Mouse (Mus musculus) limb, embryonic 10.5 days (tissue): Measurements from ENCODE around the gene Kxd1. TPM values are rescaled to one million over a fixed set of nuclear protein-coding genes. Genes with fewer than 3 reads are reported as not detected.

Source experiments
- DNase-seq: peaks from one replicate; pipeline ENCODE4 v3.0.0-alpha.2; 2017; ENCODE audit warnings: low spot score
- H3K27ac ChIP-seq: fragments of 300-500 bp; sonication (generic); 2 replicates; pipeline ENCODE4 v1.5.1; 2016; ENCODE audit warnings: mild to moderate bottlenecking
- H3K27me3 ChIP-seq: fragments of 300-500 bp; sonication (generic); 2 replicates; pipeline ENCODE4 v1.6.1; 2016; ENCODE audit warnings: low read depth, mild to moderate bottlenecking; ENCODE audit not compliant: poor library complexity, severe bottlenecking
- H3K36me3 ChIP-seq: fragments of 300-500 bp; sonication (generic); 2 replicates; pipeline ENCODE4 v1.6.1; 2016; ENCODE audit warnings: mild to moderate bottlenecking, moderate library complexity
- H3K4me1 ChIP-seq: fragments of 300-500 bp; sonication (generic); 2 replicates; pipeline ENCODE4 v1.6.1; 2016
- H3K4me3 ChIP-seq: fragments of 300-500 bp; sonication (generic); 2 replicates; pipeline ENCODE4 v1.5.1; 2016; ENCODE audit warnings: mild to moderate bottlenecking, moderate library complexity
- H3K9me3 ChIP-seq: fragments of 300-500 bp; sonication (generic); replicated peaks from 2 replicates; pipeline ENCODE4 v1.6.1; 2016; ENCODE audit warnings: mild to moderate bottlenecking
- whole genome bisulfite sequencing: fragments of 180-500 bp; shearing (Covaris S2); methylation state at CpG from one replicate; pipeline ENCODE4 v1.1.7; 2016; 5-methylcytosine and 5-hydroxymethylcytosine counted together
- polyA plus RNA-seq: library from polyadenylated mRNA; unstranded; fragments of >200 nt; fragmentation: Nextera tagmentation; extraction: Ambion mirVana; gene quantifications from 2 replicates; pipeline ENCODE4 v1.2.1, GENCODE M21; 2016

The Kxd1 gene
- polyA plus RNA-seq, 1 experiment from 2014 or later = 46.6 TPM

DNA sequence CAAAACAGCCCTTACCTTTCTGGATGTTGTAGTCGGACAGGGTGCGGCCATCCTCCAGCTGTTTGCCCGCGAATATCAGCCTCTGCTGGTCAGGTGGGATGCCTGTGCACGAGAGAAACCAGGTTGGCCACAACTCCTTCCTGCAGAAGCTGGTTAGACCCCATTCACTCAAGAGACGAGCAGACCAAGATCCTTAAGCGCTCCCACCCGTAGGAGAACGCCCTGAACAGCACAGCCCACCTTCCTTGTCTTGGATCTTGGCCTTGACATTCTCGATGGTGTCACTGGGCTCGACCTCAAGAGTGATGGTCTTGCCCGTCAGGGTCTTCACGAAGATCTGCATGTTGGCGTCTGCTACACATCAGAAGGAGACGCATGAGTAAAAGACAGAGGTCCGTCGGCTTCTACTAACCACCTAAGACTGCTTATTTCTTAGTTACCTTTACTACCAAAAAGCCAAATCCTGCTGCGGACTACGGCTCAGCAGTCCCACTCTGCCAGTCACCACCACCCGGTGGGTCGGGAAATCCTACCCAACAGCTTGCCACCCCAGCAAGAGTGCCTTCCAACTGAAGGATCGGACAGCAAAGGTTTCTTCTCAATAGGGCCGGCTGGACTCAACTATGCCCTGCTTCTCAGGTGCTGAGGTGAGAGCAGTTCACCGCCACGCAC is 18.3 kb downstream of the Kxd1 start:
- Histone ChIP-seq H3K27me3 (no peaks in the 10 kb centered on the region; the same call in 1 of the 2 replicates), H3K9me3 (no peaks in the 10 kb centered on the region), H3K4me3 (peak overlapping the region; percentile 98), H3K4me1 (peaks cover 30% of the 10 kb centered on the region), H3K36me3 (peaks cover 53% of the 10 kb centered on the region), H3K27ac (peak overlapping the region; percentile 97)
- no peak for DNase-seq
- 11% methylated on average over 25 of the region's 25 CpGs for WGBS

DNA sequence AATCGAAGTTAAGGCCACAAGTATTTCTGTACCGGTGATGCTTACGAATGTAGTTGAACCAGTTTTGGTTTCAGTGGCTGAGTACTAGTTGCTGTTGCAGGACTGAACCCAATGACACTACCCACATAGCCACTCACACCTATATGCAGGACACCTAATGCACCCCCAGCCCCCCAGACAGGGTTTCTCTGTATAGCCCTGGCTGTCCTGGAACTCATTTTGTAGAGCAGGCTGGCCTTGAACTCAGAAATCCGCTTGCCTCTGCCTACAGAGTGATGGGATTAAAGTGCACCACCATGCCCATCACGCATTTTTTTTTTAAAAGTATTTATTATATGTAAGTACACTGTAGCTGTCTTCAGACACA is 20.7 kb downstream of the Kxd1 start:
- H3K36me3 ChIP-seq = peaks cover 37% of the 10 kb centered on the region
- H3K27ac ChIP-seq = no peak overlapping the region
- DNase-seq = no peak
- peak overlapping the region; percentile 77 for H3K4me3 ChIP-seq
- 45% methylated on average over 5 of the region's 5 CpGs for WGBS
- peaks cover 13% of the 10 kb centered on the region for H3K27me3 ChIP-seq
- peaks cover 54% of the 10 kb centered on the region for H3K4me1 ChIP-seq
- H3K9me3 ChIP-seq = no peaks in the 10 kb centered on the region

DNA sequence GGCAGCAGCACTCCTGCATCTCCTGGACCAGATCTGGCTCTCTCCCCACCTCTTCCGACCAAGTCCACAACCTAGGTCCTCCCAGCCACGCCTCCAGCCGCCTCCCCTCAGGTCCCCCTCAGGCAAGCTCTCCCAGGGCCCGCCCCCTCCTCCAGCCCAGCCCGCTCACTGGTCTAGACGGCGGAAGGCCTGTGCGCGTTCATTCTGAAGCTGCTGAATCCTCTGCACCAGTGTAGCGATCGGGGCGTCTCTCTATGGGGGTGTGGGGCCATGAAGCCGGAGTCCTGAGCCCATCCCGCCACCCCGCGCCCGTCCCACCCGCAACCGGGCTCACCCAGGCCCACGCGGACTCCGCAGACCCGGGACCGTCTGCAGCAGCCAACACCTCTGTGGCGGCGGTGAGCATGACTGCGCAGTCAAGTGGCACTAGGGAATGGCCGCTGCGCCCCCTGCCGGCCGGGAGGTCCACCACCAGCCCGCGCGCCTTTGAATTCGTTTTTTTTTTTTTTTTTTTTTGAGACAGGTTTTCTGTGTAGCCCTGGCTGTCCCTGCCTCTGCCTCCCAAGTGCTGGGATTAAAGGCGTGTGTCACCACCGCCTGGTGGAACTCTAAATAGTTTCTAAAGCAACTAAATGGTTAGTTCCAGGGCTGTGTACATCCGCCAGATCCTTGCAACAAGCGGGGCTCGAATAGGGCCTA is 21.3 kb downstream of the Kxd1 start, which contains the start of gene Rex1bd:
TSS of gene Rex1bd (minus strand) at position 425 of the 699 bp plus-strand sequence.
- peaks cover 33% of the 10 kb centered on the region for H3K36me3 ChIP-seq
- H3K4me1 ChIP-seq = peaks cover 59% of the 10 kb centered on the region
- H3K9me3 ChIP-seq = no peaks in the 10 kb centered on the region
- H3K27me3 ChIP-seq = peaks cover 18% of the 10 kb centered on the region
- DNase-seq = peak; percentile 99
- H3K4me3 ChIP-seq = peak within 1 kb of the TSS; percentile 77
- whole genome bisulfite sequencing = 2% methylated on average over 40 of the region's 40 CpGs
- peak within 1 kb of the TSS; percentile 97 for H3K27ac ChIP-seq

DNA sequence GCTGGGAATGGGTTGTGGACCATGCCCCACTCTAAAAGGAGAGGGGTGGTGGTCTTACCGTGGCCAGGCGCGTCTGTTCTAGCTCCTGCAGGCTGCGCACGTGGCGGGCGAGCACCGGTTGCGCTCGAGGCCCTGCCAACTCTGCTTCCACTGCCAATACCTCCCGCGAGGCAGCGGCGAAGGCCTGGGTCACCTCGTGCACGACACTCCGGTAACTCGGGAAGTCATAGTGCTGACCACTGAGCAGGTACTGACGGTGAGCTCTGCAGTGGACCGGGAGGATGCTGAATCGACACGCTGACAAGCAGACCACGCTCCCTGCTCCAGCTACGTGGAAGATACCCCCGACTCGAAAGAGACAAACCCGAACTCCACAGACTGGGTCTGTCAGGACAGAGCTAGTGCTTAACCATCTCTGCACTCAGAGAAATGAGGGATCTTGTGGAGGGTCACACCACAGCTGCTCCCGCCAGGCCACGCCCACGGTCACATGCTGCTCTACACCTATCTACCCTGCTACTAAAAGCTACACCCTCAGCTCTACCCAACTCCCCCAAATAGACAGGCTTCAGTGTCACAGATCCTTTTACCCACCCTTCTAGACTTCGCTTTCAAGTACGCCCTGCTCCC is 21.9 kb downstream of the Kxd1 start:
- WGBS = 35% methylated on average over 32 of the region's 32 CpGs
- no peak for DNase-seq
- peaks cover 25% of the 10 kb centered on the region for H3K27me3 ChIP-seq

DNA sequence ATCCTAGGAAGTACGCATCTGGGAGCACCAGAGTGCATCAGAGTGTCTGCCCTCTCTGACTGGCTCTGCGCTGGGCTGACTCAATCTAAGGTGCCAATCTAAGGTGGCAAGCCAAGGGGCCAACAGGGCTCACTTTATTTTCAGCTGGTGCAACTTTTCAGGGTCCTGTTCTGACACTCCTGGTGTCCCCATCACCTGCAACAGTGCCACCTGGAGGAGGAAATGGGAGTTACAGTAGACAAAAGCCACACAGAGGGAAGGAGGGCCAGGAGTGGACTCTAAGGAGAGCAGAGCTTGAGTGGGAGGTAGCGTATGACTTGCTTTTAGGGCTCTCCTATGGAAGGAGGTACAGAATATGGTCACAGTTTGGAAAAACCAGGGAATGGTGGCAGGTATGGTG is 22.9 kb downstream of the Kxd1 start:
- 61% methylated on average over 3 of the region's 3 CpGs for WGBS
- peak; percentile 87 for DNase-seq
- Histone ChIP-seq H3K27ac (peak overlapping the region; percentile 97), H3K27me3 (peaks cover 34% of the 10 kb centered on the region), H3K4me3 (peak overlapping the region; percentile 77), H3K9me3 (no peaks in the 10 kb centered on the region), H3K4me1 (peaks cover 76% of the 10 kb centered on the region), H3K36me3 (peaks cover 40% of the 10 kb centered on the region)

More for the DNA sequence above, 21.9 kb downstream of the Kxd1 start:
- H3K27ac ChIP-seq = peak overlapping the region; percentile 97
- peaks cover 33% of the 10 kb centered on the region for H3K36me3 ChIP-seq
- no peaks in the 10 kb centered on the region for H3K9me3 ChIP-seq
- H3K4me1 ChIP-seq = peaks cover 66% of the 10 kb centered on the region
- H3K4me3 ChIP-seq = peak overlapping the region; percentile 77

DNA sequence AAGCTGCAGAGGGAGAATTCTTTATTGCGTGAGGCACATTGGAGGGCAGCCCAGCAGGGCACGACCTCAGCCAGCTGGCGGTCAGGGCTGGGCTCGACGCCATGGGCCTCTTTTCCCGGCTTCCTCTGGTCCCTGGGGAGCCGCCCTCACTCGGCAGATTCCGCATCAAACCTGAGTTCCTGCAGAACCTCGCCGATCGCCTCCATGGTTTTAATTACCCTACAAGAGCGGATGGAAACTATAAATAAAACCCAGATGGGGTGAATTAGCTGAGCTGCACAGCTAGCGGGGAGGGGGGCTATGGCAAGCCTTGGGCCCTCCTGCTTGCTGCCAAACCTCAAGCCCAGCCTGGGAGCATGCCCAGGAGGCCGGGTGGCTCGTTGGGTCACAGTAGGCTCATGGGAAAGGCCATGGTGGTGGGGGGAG is 23.5 kb downstream of the Kxd1 start:
- 20% methylated on average over 16 of the region's 16 CpGs for WGBS
- peaks cover 80% of the 10 kb centered on the region for H3K4me1 ChIP-seq
- peaks cover 44% of the 10 kb centered on the region for H3K36me3 ChIP-seq
- H3K4me3 ChIP-seq = peak overlapping the region; percentile 33
- peak; percentile 84 for DNase-seq
- H3K9me3 ChIP-seq = no peaks in the 10 kb centered on the region
- peak overlapping the region; percentile 82 for H3K27ac ChIP-seq
- peaks cover 40% of the 10 kb centered on the region for H3K27me3 ChIP-seq

DNA sequence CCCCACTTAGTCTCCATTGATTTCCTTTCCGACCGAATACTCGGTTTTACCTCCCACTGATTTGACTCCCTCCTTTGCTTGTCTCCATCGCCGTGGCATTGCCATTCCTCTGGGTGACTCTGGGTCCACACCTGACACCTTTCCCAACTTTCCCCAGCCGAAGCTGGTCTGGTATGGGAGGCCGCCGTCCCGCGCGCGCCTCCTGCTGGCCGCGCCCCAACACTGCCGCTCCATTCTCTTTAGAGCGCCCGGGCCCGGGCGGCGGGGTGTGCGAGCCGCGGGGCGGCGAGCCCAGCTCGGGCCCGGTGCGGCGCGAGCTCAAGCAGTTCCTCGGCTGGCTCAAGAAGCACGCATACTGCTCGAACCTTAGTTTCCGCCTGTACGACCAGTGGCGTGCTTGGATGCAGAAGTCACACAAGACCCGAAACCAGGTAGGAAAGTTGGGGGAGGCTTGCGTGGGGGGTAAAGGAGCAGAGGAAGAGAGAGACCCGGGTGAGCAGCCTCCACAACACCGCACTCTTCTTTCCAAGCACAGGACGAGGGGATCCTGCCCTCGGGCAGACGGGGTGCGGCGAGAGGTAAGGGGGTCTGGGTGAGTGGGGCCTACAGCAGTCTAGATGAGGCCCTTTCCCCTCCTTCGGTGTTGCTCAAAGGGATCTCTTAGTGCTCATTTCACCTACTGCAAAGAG is 24.6 kb downstream of the Kxd1 start:
- H3K27ac ChIP-seq = peak overlapping the region; percentile 82

DNA sequence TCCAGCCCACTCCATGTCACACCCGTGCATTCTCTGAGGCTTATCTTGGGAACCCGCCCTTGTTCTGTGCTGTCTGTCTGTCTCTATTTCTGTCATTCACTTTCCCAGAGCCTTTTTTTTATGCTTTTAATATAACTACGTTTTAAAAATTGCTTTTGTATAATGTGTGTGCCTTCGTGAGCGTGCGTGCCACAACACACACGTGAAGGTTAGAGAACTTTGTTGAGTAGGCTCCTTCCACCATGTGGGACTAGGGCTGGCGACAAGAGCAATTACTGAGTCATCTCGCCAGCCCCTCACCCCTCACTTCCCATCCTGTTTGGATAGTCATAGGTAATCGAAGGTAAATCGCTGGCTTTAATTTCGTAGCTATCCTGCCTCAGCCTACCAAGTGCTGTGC is 25.2 kb downstream of the Kxd1 start:
- Histone ChIP-seq H3K4me1 (peaks cover 80% of the 10 kb centered on the region), H3K4me3 (peak overlapping the region; percentile 36), H3K27ac (peak overlapping the region; percentile 72), H3K27me3 (peaks cover 57% of the 10 kb centered on the region), H3K9me3 (no peaks in the 10 kb centered on the region), H3K36me3 (peaks cover 37% of the 10 kb centered on the region)
- no peak for DNase-seq
- 27% methylated on average over 12 of the region's 12 CpGs for WGBS

More for the DNA sequence above, 24.6 kb downstream of the Kxd1 start:
- DNase-seq = peak; percentile 84
- H3K4me1 ChIP-seq = peaks cover 80% of the 10 kb centered on the region
- H3K4me3 ChIP-seq = peak overlapping the region; percentile 33
- H3K27me3 ChIP-seq = peaks cover 51% of the 10 kb centered on the region
- WGBS = 12% methylated on average over 46 of the region's 46 CpGs
- peaks cover 43% of the 10 kb centered on the region for H3K36me3 ChIP-seq
- no peaks in the 10 kb centered on the region for H3K9me3 ChIP-seq

DNA sequence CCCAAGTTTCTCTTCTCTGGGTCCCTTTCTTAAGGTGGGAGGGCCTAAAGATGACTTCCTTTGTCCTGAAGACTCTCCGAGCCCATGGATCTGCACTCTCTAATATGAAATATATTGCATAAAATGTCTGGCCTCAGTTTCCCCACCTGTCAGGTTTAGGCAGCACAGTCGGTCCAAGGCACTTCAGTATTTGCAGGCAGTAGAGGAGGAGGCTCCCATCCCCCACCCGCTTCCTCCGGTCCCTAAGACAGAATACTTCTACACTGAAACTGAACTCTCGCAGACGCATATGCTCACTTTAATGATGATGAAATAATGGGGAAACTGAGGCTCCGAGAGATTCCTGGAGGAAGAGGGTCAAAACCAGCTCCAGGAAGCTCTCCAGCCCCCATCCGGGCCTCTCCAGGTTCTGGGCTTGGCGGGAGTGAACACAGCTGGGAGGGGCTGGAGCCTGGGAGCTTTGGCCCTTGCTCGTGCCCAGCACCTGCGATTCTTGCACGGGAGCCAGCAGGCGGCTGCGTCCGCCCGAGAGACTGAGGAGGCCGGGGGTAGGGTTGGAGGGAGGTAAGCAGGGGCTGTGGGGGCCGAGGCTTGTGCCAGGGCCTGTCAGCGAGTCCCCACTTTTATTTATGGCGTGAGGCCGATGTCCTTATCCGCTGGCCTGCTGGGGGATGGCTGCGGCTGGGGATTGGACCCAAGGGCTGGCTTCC is 25.8 kb downstream of the Kxd1 start:
- WGBS = 10% methylated on average over 23 of the region's 23 CpGs
- H3K4me3 ChIP-seq = peak overlapping the region; percentile 36
- no peaks in the 10 kb centered on the region for H3K9me3 ChIP-seq
- H3K27me3 ChIP-seq = peaks cover 63% of the 10 kb centered on the region
- H3K27ac ChIP-seq = peak overlapping the region; percentile 72
- H3K4me1 ChIP-seq = peaks cover 81% of the 10 kb centered on the region
- DNase-seq = peak; percentile 64
- H3K36me3 ChIP-seq = peaks cover 32% of the 10 kb centered on the region

DNA sequence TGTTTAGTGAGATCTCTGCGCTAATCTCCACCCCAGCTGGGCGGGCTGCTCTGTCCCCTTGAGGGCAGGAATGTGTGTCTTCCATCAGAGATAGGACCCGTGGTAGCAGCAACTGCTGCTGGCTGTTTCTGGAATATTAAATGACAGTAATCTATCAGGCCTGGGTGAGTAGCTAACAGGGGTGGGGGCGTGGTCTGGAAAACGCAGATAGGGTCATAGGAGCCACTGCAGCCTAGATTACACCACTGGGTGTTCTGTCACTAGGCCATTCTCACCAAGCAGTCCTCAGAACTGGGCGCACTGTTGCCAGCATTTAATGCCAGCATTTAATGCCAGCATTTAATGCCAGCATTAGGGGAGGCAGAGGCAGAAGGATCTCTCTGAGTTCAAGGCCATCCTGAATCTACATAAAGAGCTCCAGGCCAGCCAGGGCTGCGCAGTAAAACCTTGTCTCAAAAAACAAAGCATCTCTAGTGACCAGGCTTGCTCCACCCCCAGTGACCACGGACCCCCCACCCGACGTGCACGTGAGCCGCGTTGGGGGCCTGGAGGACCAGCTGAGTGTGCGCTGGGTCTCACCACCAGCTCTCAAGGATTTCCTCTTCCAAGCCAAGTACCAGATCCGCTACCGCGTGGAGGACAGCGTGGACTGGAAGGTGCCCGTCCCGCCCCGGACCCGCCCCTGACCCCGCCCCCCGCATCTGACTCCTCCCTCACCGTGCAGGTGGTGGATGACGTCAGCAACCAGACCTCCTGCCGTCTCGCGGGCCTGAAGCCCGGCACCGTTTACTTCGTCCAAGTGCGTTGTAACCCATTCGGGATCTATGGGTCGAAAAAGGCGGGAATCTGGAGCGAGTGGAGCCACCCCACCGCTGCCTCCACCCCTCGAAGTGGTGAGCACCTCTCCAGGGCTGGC is 27.1 kb downstream of the Kxd1 start:
- H3K36me3 ChIP-seq = peaks cover 34% of the 10 kb centered on the region
- peaks cover 87% of the 10 kb centered on the region for H3K4me1 ChIP-seq
- WGBS = 10% methylated on average over 39 of the region's 39 CpGs
- H3K27me3 ChIP-seq = peaks cover 76% of the 10 kb centered on the region
- peak overlapping the region; percentile 58 for H3K27ac ChIP-seq
- no peaks in the 10 kb centered on the region for H3K9me3 ChIP-seq
- peak; percentile 61 for DNase-seq
- H3K4me3 ChIP-seq = peak overlapping the region; percentile 37

DNA sequence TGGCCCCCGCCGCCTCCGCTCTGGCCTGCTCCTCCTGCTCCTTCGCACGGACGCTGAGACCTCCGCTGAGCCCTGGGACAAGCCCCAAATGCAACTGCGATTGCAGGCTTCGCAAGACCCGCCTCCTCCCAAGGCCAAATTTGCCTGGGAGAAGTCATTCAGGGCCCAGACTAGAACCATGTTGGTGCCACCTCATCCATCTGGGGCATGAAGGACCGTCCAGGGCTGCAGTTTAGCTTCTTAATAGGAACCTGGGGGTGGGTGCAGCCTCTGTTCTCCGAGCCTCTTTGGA is 32.0 kb downstream of the Kxd1 start:
- WGBS = 5% methylated on average over 12 of the region's 12 CpGs
- Histone ChIP-seq H3K4me3 (peak overlapping the region; percentile 76), H3K27me3 (peaks cover 99% of the 10 kb centered on the region), H3K36me3 (peaks cover 28% of the 10 kb centered on the region), H3K27ac (peak overlapping the region; percentile 94), H3K9me3 (no peaks in the 10 kb centered on the region), H3K4me1 (peaks cover 87% of the 10 kb centered on the region)
- DNase-seq = no peak
